Mouse (Mus musculus): ENCODE results near the gene Chrna10. TPM values are rescaled to one million over a fixed set of nuclear protein-coding genes. Genes with fewer than 3 reads are reported as not detected.

Gene Chrna10
- total and polyA plus RNA-seq, 3 experiments, result not detected

DNA sequence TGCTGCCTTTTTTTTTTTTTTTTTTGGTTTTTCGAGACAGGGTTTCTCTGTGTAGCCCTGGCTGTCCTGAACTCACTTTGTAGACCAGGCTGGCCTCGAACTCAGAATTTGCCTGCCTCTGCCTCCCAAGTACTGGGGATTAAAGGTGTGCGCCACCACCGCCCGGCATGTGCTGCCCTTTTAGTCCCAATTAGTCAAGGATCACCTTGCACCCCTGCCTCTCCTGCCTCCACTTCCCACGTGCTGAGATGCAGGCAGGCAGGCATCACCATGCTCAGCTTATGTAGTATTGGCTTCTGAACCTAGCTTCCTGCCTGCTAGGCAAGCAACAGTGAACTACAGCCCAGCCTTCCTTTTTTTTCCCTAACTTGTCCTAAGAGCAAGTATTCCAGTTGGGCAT lies 754 bp upstream of the Chrna10 start:
- Histone ChIP-seq H3K4me1 (ENCODE audit: control insufficient read depth in 1 of 2, insufficient read depth in 2 of 2, low read length in 2 of 2) (no peaks in the 10 kb centered on the region), H3K27me3 (ENCODE audit: control insufficient read depth in 1 of 2, insufficient read depth in 2 of 2, low read length in 2 of 2) (no peaks in the 10 kb centered on the region; a peak in 1 of 4 replicates), H3K36me3 (ENCODE audit: control insufficient read depth in 1 of 2, insufficient read depth in 2 of 2, low read length in 2 of 2) (peaks cover 0 to 10% of the 10 kb centered on the region in 2 experiments; a peak in 2 of 4 replicates), H3K27ac (ENCODE audit: control insufficient read depth, low read depth, low read length) (no peak overlapping the region), H3K4me3 (ENCODE audit: control insufficient read depth in 1 of 2, insufficient read depth in 1 of 2, low read depth in 2 of 2, low read length in 2 of 2) (no peak overlapping the region), H3K9me3 (replicated peaks; ENCODE audit: insufficient read depth, low read length) (no peaks in the 10 kb centered on the region), H3K9ac (ENCODE audit: control insufficient read depth, low read depth, low read length, poor library complexity, severe bottlenecking) (no peak overlapping the region), H3K79me2 (ENCODE audit: control insufficient read depth, insufficient read depth, low read length, poor library complexity) (no peaks in the 10 kb centered on the region)
- no peak for TF ChIP-seq KAT2A (conservative IDR thresholded peaks at IDR 0.05; ENCODE audit: low read depth, low read length)
- TF ChIP-seq HCFC1 (IDR thresholded peaks at IDR 0.05; ENCODE audit: low read depth, low read length), result no peak
- TF ChIP-seq GABPA (IDR thresholded peaks at IDR 0.05; ENCODE audit: low read depth, low read length), result no peak
- TF ChIP-seq USF1 (IDR thresholded peaks at IDR 0.05; ENCODE audit: low read depth, low read length), result no peak
- no peak for TF ChIP-seq CTCF (IDR thresholded peaks at IDR 0.05 in 2 of 3, conservative IDR thresholded peaks at IDR 0.05 in 1 of 3; ENCODE audit: control insufficient read depth in 1 of 3, insufficient read depth in 1 of 3, low read depth in 2 of 3, low read length in 3 of 3, poor library complexity in 1 of 3, severe bottlenecking in 1 of 3)
- TF ChIP-seq MYC (IDR thresholded peaks at IDR 0.05; ENCODE audit: low read depth, low read length), result no peak
- TF ChIP-seq POLR2AphosphoS5 (IDR thresholded peaks at IDR 0.05; ENCODE audit: borderline replicate concordance, low read depth, low read length), result no peak
- no peak for TF ChIP-seq TAL1 (IDR thresholded peaks at IDR 0.05; ENCODE audit: low read length)
- TF ChIP-seq GATA1 (IDR thresholded peaks at IDR 0.05; ENCODE audit: low read depth, low read length), result no peak
- TF ChIP-seq BHLHE40 (IDR thresholded peaks at IDR 0.05; ENCODE audit: borderline replicate concordance, low read depth, low read length), result no peak
- no peak for TF ChIP-seq POLR2AphosphoS2 (IDR thresholded peaks at IDR 0.05; ENCODE audit: low read length)
- TF ChIP-seq TCF12 (IDR thresholded peaks at IDR 0.05; ENCODE audit: low read depth, low read length), result no peak
- TF ChIP-seq SMC3 (IDR thresholded peaks at IDR 0.05; ENCODE audit: low read depth, low read length), result no peak
- TF ChIP-seq SIN3A (IDR thresholded peaks at IDR 0.05; ENCODE audit: low read length), result no peak
- no peak for TF ChIP-seq ZNF384 (IDR thresholded peaks at IDR 0.05; ENCODE audit: low read depth, low read length)
- TF ChIP-seq ZMIZ1 (IDR thresholded peaks at IDR 0.05; ENCODE audit: low read depth, low read length), result no peak
- no peak for TF ChIP-seq UBTF (IDR thresholded peaks at IDR 0.05; ENCODE audit: borderline replicate concordance, insufficient read depth, low read depth, low read length)
- TF ChIP-seq EP300 (IDR thresholded peaks at IDR 0.05; ENCODE audit: low read depth in 1 of 2, low read length in 2 of 2), result no peak
- no peak for TF ChIP-seq RAD21 (IDR thresholded peaks at IDR 0.05; ENCODE audit: low read depth, low read length)
- DNase-seq (ENCODE audit: low read depth, low spot score), result no peak

DNA sequence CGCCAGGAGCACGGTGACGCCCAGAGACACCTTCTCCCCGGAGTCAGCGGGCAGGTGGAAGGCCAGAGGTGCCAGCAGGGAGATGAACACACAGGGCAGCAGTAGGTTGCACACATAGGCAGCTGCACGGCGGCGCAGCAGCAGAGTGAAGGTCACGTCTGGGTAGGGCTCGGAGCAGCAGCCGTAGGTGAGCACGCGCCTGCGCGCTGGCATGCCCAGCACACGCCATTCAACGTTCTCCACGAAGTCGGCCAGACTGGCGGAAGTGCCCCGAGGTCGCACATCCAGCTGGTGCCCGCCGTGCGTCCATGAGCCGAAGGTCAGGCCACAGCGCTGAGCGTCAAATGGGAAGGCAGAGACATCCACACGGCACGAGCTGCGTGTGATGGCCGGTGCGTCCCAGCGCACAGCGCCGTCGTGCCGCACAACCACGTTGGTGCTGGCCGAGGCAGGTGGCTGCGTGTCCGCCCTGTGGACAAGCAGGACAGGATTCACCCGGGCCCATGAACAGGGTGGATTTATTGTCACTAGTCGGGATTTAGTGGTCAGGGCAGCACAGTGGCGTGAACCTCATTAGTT lies 3.4 kb downstream of the Chrna10 start:
- Histone ChIP-seq H3K27ac (ENCODE audit: control insufficient read depth, low read depth, low read length) (no peak overlapping the region), H3K4me3 (ENCODE audit: control insufficient read depth in 1 of 2, insufficient read depth in 1 of 2, low read depth in 2 of 2, low read length in 2 of 2) (no peak overlapping the region), H3K9me3 (replicated peaks; ENCODE audit: insufficient read depth, low read length) (no peaks in the 10 kb centered on the region), H3K9ac (ENCODE audit: control insufficient read depth, low read depth, low read length, poor library complexity, severe bottlenecking) (no peak overlapping the region), H3K27me3 (ENCODE audit: control insufficient read depth in 1 of 2, insufficient read depth in 2 of 2, low read length in 2 of 2) (peaks cover 0 to 2% of the 10 kb centered on the region in 2 experiments; a peak in 3 of 4 replicates), H3K79me2 (ENCODE audit: control insufficient read depth, insufficient read depth, low read length, poor library complexity) (no peaks in the 10 kb centered on the region), H3K36me3 (ENCODE audit: control insufficient read depth in 1 of 2, insufficient read depth in 2 of 2, low read length in 2 of 2) (no peaks in the 10 kb centered on the region), H3K4me1 (ENCODE audit: control insufficient read depth in 1 of 2, insufficient read depth in 2 of 2, low read length in 2 of 2) (no peaks in the 10 kb centered on the region)
- DNase-seq (ENCODE audit: low read depth, low spot score), result no peak
- TF ChIP-seq NELFE (IDR thresholded peaks at IDR 0.05; ENCODE audit: low read depth, low read length) (no peak), ZKSCAN1 (IDR thresholded peaks at IDR 0.05; ENCODE audit: low read depth, low read length) (no peak)
